Mouse (Mus musculus) intestine, embryonic 14.5 days (tissue): ENCODE measurements at regions not wholly inside any gene's neighbourhood (a gene's known extent, or its start where the extent isn't known, plus 50 kb on each side); places are given as distances from the start of the nearest gene placed in this dataset.

ENCODE experiments used
- ATAC-seq: fragments of 200-750 bp; cut with Nextera tagmentation; replicated peaks from 2 replicates; pipeline ENCODE4 v1.8.0; 2017; ENCODE audit warnings: low read depth, moderate number of reproducible peaks, moderate TSS enrichment, moderate library complexity; ENCODE audit not compliant: low FRiP score, low TSS enrichment
- DNase-seq: peaks from one replicate; pipeline ENCODE4 v3.0.0-alpha.2; 2018; ENCODE audit warnings: low spot score
- H3K27ac ChIP-seq: fragments of 300-500 bp; sonication (generic); 2 replicates; pipeline ENCODE4 v1.5.1; 2014; ENCODE audit warnings: low read depth, mild to moderate bottlenecking, control low read depth
- H3K27me3 ChIP-seq: fragments of 300-500 bp; sonication (generic); replicated peaks from 2 replicates; pipeline ENCODE4 v1.6.1; 2014; ENCODE audit warnings: low read length, control low read depth; ENCODE audit not compliant: control insufficient read depth, insufficient read depth
- H3K36me3 ChIP-seq: fragments of 300-500 bp; sonication (generic); 2 replicates; pipeline ENCODE4 v1.6.1; 2014; ENCODE audit warnings: low read length, control low read depth; ENCODE audit not compliant: control insufficient read depth, insufficient read depth
- H3K4me1 ChIP-seq: fragments of 300-500 bp; sonication (generic); replicated peaks from 2 replicates; pipeline ENCODE4 v1.6.1; 2014; ENCODE audit warnings: low read length, control low read depth, mixed read lengths; ENCODE audit not compliant: control insufficient read depth, insufficient read depth
- H3K4me2 ChIP-seq: fragments of 300-500 bp; sonication (generic); 2 replicates; pipeline ENCODE4 v1.6.1; 2014; ENCODE audit warnings: low read length
- H3K4me3 ChIP-seq: fragments of 300-500 bp; sonication (generic); 2 replicates; pipeline ENCODE4 v1.5.1; 2014; ENCODE audit warnings: low read depth, low read length, control low read depth, mixed read lengths
- H3K9ac ChIP-seq: fragments of 300-500 bp; sonication (generic); 2 replicates; pipeline ENCODE4 v1.6.1; 2014; ENCODE audit warnings: mild to moderate bottlenecking, low read length
- H3K9me3 ChIP-seq: fragments of 300-500 bp; sonication (generic); 2 replicates; pipeline ENCODE4 v1.6.1; 2016; ENCODE audit warnings: low read length, control low read depth; ENCODE audit not compliant: control insufficient read depth
- WGBS: fragments of 180-500 bp; shearing (Covaris S2); extraction: QIAGEN DNeasy Blood & Tissue Kit; methylation state at CpG from one replicate; pipeline ENCODE4 v1.1.7; 2014; 5-methylcytosine and 5-hydroxymethylcytosine counted together

GRCm38 (mm10) chr1:184291129-184291528, 257.0 kb upstream of the 1700056E22Rik start:
- WGBS: 91% methylated on average over 7 of the region's 7 CpGs
- ATAC-seq (no peak), DNase-seq (no peak)
- Histone ChIP-seq H3K4me1 (0 out of 2 replicates have a peak, but pooled peaks cover 3% of the 10 kb centered on the region), H3K9me3 (no peaks in the 10 kb centered on the region), H3K27me3 (no peaks in the 10 kb centered on the region), H3K4me2 (no peak overlapping the region), H3K27ac (no peak overlapping the region), H3K4me3 (no peak overlapping the region), H3K36me3 (no peaks in the 10 kb centered on the region), H3K9ac (no peak overlapping the region)

DNA sequence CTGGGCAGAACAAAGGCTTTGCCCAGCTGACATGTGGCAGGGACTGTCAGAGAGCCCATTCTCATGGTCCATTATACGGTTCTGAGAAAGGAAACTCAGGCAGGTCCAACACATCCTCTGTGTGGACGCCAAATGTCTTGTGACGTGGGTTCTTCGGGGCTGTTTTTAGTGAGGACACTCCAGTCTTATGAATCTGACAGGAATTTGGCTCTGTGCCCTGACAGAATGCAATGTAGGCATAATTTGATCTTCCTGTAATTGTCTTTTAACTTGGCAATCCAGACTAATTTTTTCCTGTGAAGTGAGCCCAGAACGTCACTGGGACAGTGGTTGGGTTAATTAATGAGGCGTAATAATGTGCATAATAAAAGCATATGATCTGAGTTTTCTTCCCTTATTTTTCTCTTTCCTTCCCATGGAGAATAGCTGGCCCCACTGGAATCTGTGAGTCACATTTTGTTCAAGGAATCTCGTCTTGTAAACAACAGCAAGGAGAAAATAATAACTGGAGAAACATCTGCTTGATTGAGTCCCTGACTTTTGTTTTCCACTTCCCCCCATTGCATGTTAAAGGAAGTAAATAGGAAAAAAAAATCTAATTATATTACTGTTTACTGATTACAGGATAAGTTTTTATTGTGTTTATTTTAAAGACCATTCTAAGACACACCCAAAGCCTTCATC, 255.8 kb upstream of the 1700056E22Rik start:
- no peak overlapping the region for H3K4me3 ChIP-seq
- H3K27ac ChIP-seq: no peak overlapping the region
- 45% methylated on average over 7 of the region's 7 CpGs for WGBS
- no peaks in the 10 kb centered on the region for H3K9me3 ChIP-seq
- no peak overlapping the region for H3K9ac ChIP-seq
- ATAC-seq (no peak), DNase-seq (no peak)
- no peaks in the 10 kb centered on the region for H3K27me3 ChIP-seq
- H3K4me2 ChIP-seq: no peak overlapping the region
- 0 out of 2 replicates have a peak, but pooled peaks cover 3% of the 10 kb centered on the region for H3K4me1 ChIP-seq
- H3K36me3 ChIP-seq: no peaks in the 10 kb centered on the region

DNA sequence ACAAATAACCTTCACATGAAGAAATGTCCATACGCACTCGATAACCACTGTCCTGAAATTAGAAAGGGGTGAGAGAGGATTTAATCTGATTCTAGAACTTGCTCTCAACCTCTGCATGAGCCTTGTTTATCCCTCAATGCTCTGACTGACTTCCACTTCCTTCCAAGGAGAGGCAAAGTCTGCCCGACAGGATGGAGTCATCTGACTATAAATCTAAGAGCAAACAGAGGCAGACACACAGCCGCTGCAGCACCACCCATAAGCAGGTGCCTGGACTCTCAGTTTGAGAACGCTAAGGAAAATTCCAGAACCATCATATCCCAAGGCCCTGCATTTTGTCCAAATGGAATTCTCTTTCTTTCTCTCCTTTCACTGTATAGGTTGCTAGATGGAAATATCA, 247.7 kb upstream of the 1700056E22Rik start:
- H3K4me2 ChIP-seq: no peak overlapping the region
- H3K36me3 ChIP-seq: no peaks in the 10 kb centered on the region
- no peaks in the 10 kb centered on the region for H3K27me3 ChIP-seq
- no peak overlapping the region for H3K9ac ChIP-seq
- H3K9me3 ChIP-seq: no peaks in the 10 kb centered on the region
- H3K27ac ChIP-seq: no peak overlapping the region
- WGBS: 38% methylated on average over 5 of the region's 5 CpGs
- no peak for ATAC-seq
- peaks cover 3% of the 10 kb centered on the region; the same call in 1 of the 2 replicates for H3K4me1 ChIP-seq
- no peak for DNase-seq
- H3K4me3 ChIP-seq: no peak overlapping the region

- ATAC-seq: no peak
Measured at GRCm38 (mm10) chr1:184279263-184279662, 245.2 kb upstream of the 1700056E22Rik start.

DNA sequence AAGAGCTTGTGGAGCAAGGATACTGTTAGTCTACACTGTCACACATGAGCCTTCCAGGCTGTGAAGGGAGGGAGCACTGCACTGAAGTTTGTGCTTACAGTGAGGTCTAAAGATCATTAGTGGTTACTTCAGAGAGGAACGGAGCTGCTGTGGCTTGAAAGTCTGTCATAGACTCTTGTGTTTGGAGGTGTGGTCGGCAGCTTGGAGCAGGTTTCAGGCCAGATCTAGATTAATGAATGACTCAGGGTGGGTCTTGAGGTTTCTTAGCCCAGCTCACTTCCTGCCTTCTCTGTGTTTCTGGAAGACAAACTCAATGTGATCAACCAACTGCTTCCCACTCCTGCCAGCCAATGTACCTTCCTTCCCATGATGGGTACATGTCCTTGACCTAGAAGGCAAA, 242.9 kb upstream of the 1700056E22Rik start:
- H3K4me1 ChIP-seq: peaks cover 3% of the 10 kb centered on the region; the same call in 1 of the 2 replicates
- H3K4me3 ChIP-seq: no peak overlapping the region
- ATAC-seq (peak; percentile 47; the same call in 1 of the 2 replicates), DNase-seq (no peak)
- 48% methylated on average over 2 of the region's 2 CpGs for WGBS
- H3K9ac ChIP-seq: no peak overlapping the region
- H3K4me2 ChIP-seq: no peak overlapping the region
- H3K27ac ChIP-seq: no peak overlapping the region
- H3K36me3 ChIP-seq: no peaks in the 10 kb centered on the region
- H3K27me3 ChIP-seq: no peaks in the 10 kb centered on the region
- no peaks in the 10 kb centered on the region for H3K9me3 ChIP-seq

More at GRCm38 (mm10) chr1:184279263-184279662, 245.2 kb upstream of the 1700056E22Rik start:
- H3K27me3 ChIP-seq: no peaks in the 10 kb centered on the region
- H3K9ac ChIP-seq: no peak overlapping the region
- 42% methylated on average over 10 of the region's 10 CpGs for WGBS
- H3K4me1 ChIP-seq: peaks cover 3% of the 10 kb centered on the region; the same call in 1 of the 2 replicates
- no peaks in the 10 kb centered on the region for H3K36me3 ChIP-seq
- no peak for DNase-seq
- no peak overlapping the region for H3K4me3 ChIP-seq
- H3K27ac ChIP-seq: no peak overlapping the region
- H3K9me3 ChIP-seq: no peaks in the 10 kb centered on the region
- no peak overlapping the region for H3K4me2 ChIP-seq

- Histone ChIP-seq H3K4me1 (peaks cover 3% of the 10 kb centered on the region; the same call in 1 of the 2 replicates), H3K4me3 (no peak overlapping the region), H3K9me3 (no peaks in the 10 kb centered on the region), H3K9ac (no peak overlapping the region), H3K36me3 (no peaks in the 10 kb centered on the region), H3K27ac (no peak overlapping the region), H3K4me2 (no peak overlapping the region), H3K27me3 (no peaks in the 10 kb centered on the region)
- DNase-seq (no peak), ATAC-seq (peak; percentile 36; the same call in 1 of the 2 replicates)
- 65% methylated on average over 9 of the region's 9 CpGs for whole genome bisulfite sequencing
Measured at GRCm38 (mm10) chr1:184275877-184276276, 241.8 kb upstream of the 1700056E22Rik start.

- H3K9ac ChIP-seq: no peak overlapping the region
- DNase-seq (no peak), ATAC-seq (peak; percentile 27; the same call in 1 of the 2 replicates)
- H3K4me3 ChIP-seq: no peak overlapping the region
- H3K27ac ChIP-seq: no peak overlapping the region
- H3K4me2 ChIP-seq: no peak overlapping the region
- H3K36me3 ChIP-seq: no peaks in the 10 kb centered on the region
- H3K9me3 ChIP-seq: no peaks in the 10 kb centered on the region
- H3K4me1 ChIP-seq: peaks cover 3% of the 10 kb centered on the region; the same call in 1 of the 2 replicates
- WGBS: 86% methylated on average over 3 of the region's 3 CpGs
- no peaks in the 10 kb centered on the region for H3K27me3 ChIP-seq
Measured at GRCm38 (mm10) chr1:184275396-184275795, 241.3 kb upstream of the 1700056E22Rik start.

DNA sequence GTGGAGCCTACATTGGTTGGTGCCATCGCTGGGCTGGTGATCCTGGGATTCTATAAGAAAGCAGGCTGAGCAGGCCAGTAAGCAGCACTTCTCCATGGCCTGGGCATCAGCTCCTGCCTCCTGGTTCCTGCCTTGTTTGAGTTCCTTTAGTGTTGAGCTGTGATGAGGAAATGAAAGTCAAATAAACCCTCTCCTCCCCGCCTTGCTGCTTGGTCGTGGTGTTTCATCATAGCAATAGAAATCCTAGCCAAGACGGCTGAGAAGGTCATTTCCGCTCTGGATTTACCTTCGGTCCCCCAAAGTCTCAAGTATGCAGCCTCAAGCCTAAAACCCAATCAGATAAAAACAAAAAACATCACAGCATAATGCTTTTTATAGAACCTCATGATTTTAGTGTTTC, 240.6 kb upstream of the 1700056E22Rik start:
- Histone ChIP-seq H3K27ac (no peak overlapping the region), H3K9ac (no peak overlapping the region), H3K4me1 (peaks cover 3% of the 10 kb centered on the region; the same call in 1 of the 2 replicates), H3K4me3 (no peak overlapping the region), H3K27me3 (no peaks in the 10 kb centered on the region), H3K4me2 (no peak overlapping the region), H3K9me3 (no peaks in the 10 kb centered on the region), H3K36me3 (no peaks in the 10 kb centered on the region)
- 76% methylated on average over 6 of the region's 6 CpGs for WGBS
- no peak for ATAC-seq
- no peak for DNase-seq

GRCm38 (mm10) chr1:184273722-184274121, 239.6 kb upstream of the 1700056E22Rik start:
- ATAC-seq (no peak), DNase-seq (no peak)
- Histone ChIP-seq H3K9me3 (no peaks in the 10 kb centered on the region), H3K36me3 (no peaks in the 10 kb centered on the region), H3K4me1 (0 out of 2 replicates have a peak, but pooled peaks cover 3% of the 10 kb centered on the region), H3K4me3 (no peak overlapping the region), H3K27me3 (no peaks in the 10 kb centered on the region), H3K4me2 (no peak overlapping the region), H3K27ac (no peak overlapping the region), H3K9ac (no peak overlapping the region)
- WGBS: 80% methylated on average over 1 of the region's 1 CpGs
